Mouse (Mus musculus) intestine, embryonic 14.5 days (tissue): ENCODE measurements around the gene Ablim2. TPM values are rescaled to one million over a fixed set of nuclear protein-coding genes. Genes with fewer than 3 reads are reported as not detected.
A peak's percentile ranks its signal among the peaks of the same experiment; 100 is the strongest.

Experiments used
- ATAC-seq: fragments of 200-750 bp; cut with Nextera tagmentation; replicated peaks from 2 replicates; pipeline ENCODE4 v1.8.0; 2017; ENCODE audit warnings: low read depth, moderate number of reproducible peaks, moderate TSS enrichment, moderate library complexity; ENCODE audit not compliant: low FRiP score, low TSS enrichment
- DNase-seq: peaks from one replicate; pipeline ENCODE4 v3.0.0-alpha.2; 2018; ENCODE audit warnings: low spot score
- H3K27ac ChIP-seq: fragments of 300-500 bp; sonication (generic); 2 replicates; pipeline ENCODE4 v1.5.1; 2014; ENCODE audit warnings: low read depth, mild to moderate bottlenecking, control low read depth
- H3K27me3 ChIP-seq: fragments of 300-500 bp; sonication (generic); replicated peaks from 2 replicates; pipeline ENCODE4 v1.6.1; 2014; ENCODE audit warnings: low read length, control low read depth; ENCODE audit not compliant: control insufficient read depth, insufficient read depth
- H3K36me3 ChIP-seq: fragments of 300-500 bp; sonication (generic); 2 replicates; pipeline ENCODE4 v1.6.1; 2014; ENCODE audit warnings: low read length, control low read depth; ENCODE audit not compliant: control insufficient read depth, insufficient read depth
- H3K4me1 ChIP-seq: fragments of 300-500 bp; sonication (generic); replicated peaks from 2 replicates; pipeline ENCODE4 v1.6.1; 2014; ENCODE audit warnings: low read length, control low read depth, mixed read lengths; ENCODE audit not compliant: control insufficient read depth, insufficient read depth
- H3K4me2 ChIP-seq: fragments of 300-500 bp; sonication (generic); 2 replicates; pipeline ENCODE4 v1.6.1; 2014; ENCODE audit warnings: low read length
- H3K4me3 ChIP-seq: fragments of 300-500 bp; sonication (generic); 2 replicates; pipeline ENCODE4 v1.5.1; 2014; ENCODE audit warnings: low read depth, low read length, control low read depth, mixed read lengths
- H3K9ac ChIP-seq: fragments of 300-500 bp; sonication (generic); 2 replicates; pipeline ENCODE4 v1.6.1; 2014; ENCODE audit warnings: mild to moderate bottlenecking, low read length
- H3K9me3 ChIP-seq: fragments of 300-500 bp; sonication (generic); 2 replicates; pipeline ENCODE4 v1.6.1; 2016; ENCODE audit warnings: low read length, control low read depth; ENCODE audit not compliant: control insufficient read depth
- WGBS: fragments of 180-500 bp; shearing (Covaris S2); extraction: QIAGEN DNeasy Blood & Tissue Kit; methylation state at CpG from one replicate; pipeline ENCODE4 v1.1.7; 2014; 5-methylcytosine and 5-hydroxymethylcytosine counted together
- polyA plus RNA-seq: library from polyadenylated mRNA; unstranded; fragments of >200 nt; fragmentation: Nextera tagmentation; extraction: Ambion mirVana; gene quantifications from 2 replicates; pipeline ENCODE4 v1.2.1, GENCODE M21; 2014

Gene Ablim2
- polyA plus RNA-seq, 1 experiment from 2014 or later = 4.4 TPM

- under 1% methylated on average over 49 of the region's 49 CpGs for WGBS
Observed at GRCm38 (mm10) chr5:35893093-35893804, 135.6 kb downstream of the Ablim2 start, which contains the start of gene Afap1. Gene Afap1, plus strand, starts transcription at chr5:35893319.

GRCm38 (mm10) chr5:35893805-35894260, 136.2 kb downstream of the Ablim2 start:
- peak overlapping the region; percentile 79 for H3K9ac ChIP-seq
- peak overlapping the region; percentile 87 for H3K4me3 ChIP-seq
- no peaks in the 10 kb centered on the region for H3K9me3 ChIP-seq
- WGBS = under 1% methylated on average over 21 of the region's 21 CpGs
- peak; percentile 79 for DNase-seq
- H3K27ac ChIP-seq = peak overlapping the region; percentile 36
- peak; percentile 21; the same call in 1 of the 2 replicates for ATAC-seq
- H3K4me1 ChIP-seq = peaks cover 15% of the 10 kb centered on the region
- H3K27me3 ChIP-seq = no peaks in the 10 kb centered on the region
- no peaks in the 10 kb centered on the region for H3K36me3 ChIP-seq
- peak overlapping the region; percentile 94 for H3K4me2 ChIP-seq

More at GRCm38 (mm10) chr5:35893093-35893804, 135.6 kb downstream of the Ablim2 start, which contains the start of gene Afap1:
- H3K27me3 ChIP-seq = no peaks in the 10 kb centered on the region
- peak within 1 kb of the TSS; percentile 94 for H3K4me2 ChIP-seq
- H3K4me1 ChIP-seq = peaks cover 15% of the 10 kb centered on the region
- no peaks in the 10 kb centered on the region for H3K36me3 ChIP-seq
- DNase-seq (peak; percentile 98), ATAC-seq (peak; percentile 93)
- H3K9me3 ChIP-seq = no peaks in the 10 kb centered on the region
- H3K27ac ChIP-seq = peak within 1 kb of the TSS; percentile 36
- peak within 1 kb of the TSS; percentile 87 for H3K4me3 ChIP-seq
- peak within 1 kb of the TSS; percentile 79 for H3K9ac ChIP-seq

GRCm38 (mm10) chr5:35894295-35895047, 136.8 kb downstream of the Ablim2 start:
- no peaks in the 10 kb centered on the region for H3K27me3 ChIP-seq
- H3K9me3 ChIP-seq = no peaks in the 10 kb centered on the region
- H3K4me2 ChIP-seq = peak overlapping the region; percentile 94
- peaks cover 17% of the 10 kb centered on the region for H3K4me1 ChIP-seq
- ATAC-seq = no peak
- peak overlapping the region; percentile 79 for H3K9ac ChIP-seq
- no peak for DNase-seq
- no peaks in the 10 kb centered on the region for H3K36me3 ChIP-seq
- peak overlapping the region; percentile 68 for H3K27ac ChIP-seq
- peak overlapping the region; percentile 87 for H3K4me3 ChIP-seq
- WGBS = 6% methylated on average over 30 of the region's 30 CpGs

GRCm38 (mm10) chr5:35895926-35896325, 138.2 kb downstream of the Ablim2 start:
- H3K4me1 ChIP-seq = peaks cover 31% of the 10 kb centered on the region

GRCm38 (mm10) chr5:35896556-35896955, 138.9 kb downstream of the Ablim2 start:
- Histone ChIP-seq H3K4me3 (no peak overlapping the region), H3K36me3 (no peaks in the 10 kb centered on the region), H3K9ac (no peak overlapping the region), H3K27me3 (no peaks in the 10 kb centered on the region), H3K4me2 (no peak overlapping the region), H3K9me3 (no peaks in the 10 kb centered on the region), H3K27ac (no peak overlapping the region), H3K4me1 (peaks cover 38% of the 10 kb centered on the region)
- no peak for DNase-seq
- 89% methylated on average over 4 of the region's 4 CpGs for WGBS
- no peak for ATAC-seq

More at GRCm38 (mm10) chr5:35895926-35896325, 138.2 kb downstream of the Ablim2 start:
- WGBS = 79% methylated on average over 4 of the region's 4 CpGs
- ATAC-seq (no peak), DNase-seq (no peak)
- Histone ChIP-seq H3K4me3 (no peak overlapping the region), H3K9me3 (no peaks in the 10 kb centered on the region), H3K27ac (no peak overlapping the region), H3K36me3 (no peaks in the 10 kb centered on the region), H3K9ac (no peak overlapping the region), H3K4me2 (no peak overlapping the region), H3K27me3 (no peaks in the 10 kb centered on the region)

- no peak overlapping the region for H3K27ac ChIP-seq
- H3K27me3 ChIP-seq = no peaks in the 10 kb centered on the region
- peaks cover 38% of the 10 kb centered on the region for H3K4me1 ChIP-seq
- H3K9ac ChIP-seq = no peak overlapping the region
- ATAC-seq = no peak
- H3K36me3 ChIP-seq = no peaks in the 10 kb centered on the region
- H3K9me3 ChIP-seq = no peaks in the 10 kb centered on the region
- H3K4me2 ChIP-seq = no peak overlapping the region
- H3K4me3 ChIP-seq = no peak overlapping the region
- DNase-seq = no peak
- 88% methylated on average over 4 of the region's 4 CpGs for WGBS
Observed at GRCm38 (mm10) chr5:35897147-35897546, 139.5 kb downstream of the Ablim2 start.

- H3K36me3 ChIP-seq = no peaks in the 10 kb centered on the region
- H3K4me2 ChIP-seq = no peak overlapping the region
- H3K9me3 ChIP-seq = no peaks in the 10 kb centered on the region
- H3K4me1 ChIP-seq = peaks cover 40% of the 10 kb centered on the region
- DNase-seq (no peak), ATAC-seq (no peak)
- WGBS = 57% methylated on average over 4 of the region's 4 CpGs
- no peaks in the 10 kb centered on the region for H3K27me3 ChIP-seq
- H3K27ac ChIP-seq = no peak overlapping the region
- no peak overlapping the region for H3K4me3 ChIP-seq
- no peak overlapping the region for H3K9ac ChIP-seq
Observed at GRCm38 (mm10) chr5:35898114-35898513, 140.4 kb downstream of the Ablim2 start.

GRCm38 (mm10) chr5:35898994-35899393, 141.3 kb downstream of the Ablim2 start:
- Histone ChIP-seq H3K4me2 (no peak overlapping the region), H3K36me3 (no peaks in the 10 kb centered on the region), H3K27me3 (no peaks in the 10 kb centered on the region), H3K9ac (no peak overlapping the region), H3K27ac (no peak overlapping the region), H3K4me1 (peaks cover 46% of the 10 kb centered on the region), H3K4me3 (no peak overlapping the region), H3K9me3 (no peaks in the 10 kb centered on the region)
- ATAC-seq = no peak
- WGBS = 74% methylated on average over 3 of the region's 3 CpGs
- no peak for DNase-seq
